Mouse (Mus musculus): Measurements from ENCODE around the gene Gm31371. TPM values are rescaled to one million over a fixed set of nuclear protein-coding genes. Genes with fewer than 3 reads are reported as not detected.
"Not testable (repeated sequence)": the region's sequence is repeated elsewhere in the genome, so short reads cannot be mapped to it uniquely, and the experiment has no call there.

The Gm31371 gene
- polyA plus RNA-seq (2014; fragmentation: Nextera tagmentation; extraction: Ambion mirVana) = not detected in 2 replicates

DNA sequence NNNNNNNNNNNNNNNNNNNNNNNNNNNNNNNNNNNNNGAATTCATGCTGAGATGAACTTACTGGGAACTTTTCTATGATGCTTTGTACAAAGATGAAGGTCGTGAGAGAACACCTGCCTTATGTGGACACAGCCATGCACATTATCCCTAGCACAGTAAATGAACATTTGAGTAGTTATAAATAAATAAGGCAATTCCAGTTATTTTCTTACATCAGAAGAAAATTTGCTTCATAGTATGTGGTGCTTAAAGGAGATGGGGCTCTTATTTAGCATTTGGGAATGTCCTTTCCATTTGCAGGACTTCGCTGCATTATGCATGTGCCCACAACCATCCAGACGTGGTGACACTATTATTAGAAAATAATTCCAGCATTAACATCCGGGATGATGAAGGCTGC is at the start of gene Gm31371:
Gene Gm31371 (plus strand): TSS at position 301 of the 400 bp plus-strand sequence.
- H3K9me3 ChIP-seq (ENCODE audit: control insufficient read depth, low read length); H3K36me3 ChIP-seq (ENCODE audit: control insufficient read depth, insufficient read depth, low read length); H3K27me3 ChIP-seq (ENCODE audit: control insufficient read depth, insufficient read depth, low read length); H3K4me1 ChIP-seq (replicated peaks; ENCODE audit: control insufficient read depth, insufficient read depth, low read length); H3K9ac ChIP-seq (ENCODE audit: low read depth, low read length); H3K4me2 ChIP-seq (replicated peaks; ENCODE audit: low read depth, low read length); H3K4me3 ChIP-seq (ENCODE audit: low read depth, low read length); DNase-seq (ENCODE audit: low spot score); ATAC-seq (ENCODE audit: low FRiP score); H3K27ac ChIP-seq (ENCODE audit: low read depth, low read length): not testable (repeated sequence)
- 77% methylated on average over 2 of the region's 4 CpGs for WGBS

DNA sequence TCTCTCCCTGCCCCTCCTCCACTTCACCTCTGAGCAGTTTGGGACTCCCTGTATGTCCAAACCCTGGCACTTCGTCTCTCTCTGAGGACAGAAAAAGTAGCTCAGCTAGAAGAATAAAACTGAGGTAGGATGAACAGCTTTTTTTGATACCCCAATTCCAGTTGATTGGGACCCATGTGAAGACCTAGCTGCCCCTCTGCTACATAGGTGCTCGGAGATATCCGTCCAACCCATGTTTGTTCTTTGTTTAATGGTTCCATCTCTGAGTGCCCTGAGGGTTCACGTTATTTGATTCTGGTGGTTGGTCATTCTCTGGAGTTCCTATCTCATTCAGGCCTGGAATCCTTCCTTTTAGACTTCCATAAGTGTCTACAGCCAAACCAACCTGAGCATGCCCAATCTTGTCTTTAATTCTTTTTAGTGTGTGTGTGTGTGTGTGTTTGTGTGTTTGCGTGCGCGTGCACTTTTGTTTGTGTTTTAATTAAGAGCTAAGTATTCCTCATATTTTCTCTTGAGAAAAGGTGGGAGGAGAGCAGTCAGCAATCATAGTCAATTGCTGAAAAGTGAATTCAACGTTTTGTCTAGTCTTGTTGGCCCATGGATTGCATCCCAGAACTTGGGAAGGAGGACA is 3.3 kb downstream of the Gm31371 start:
- not testable (repeated sequence) for ATAC-seq (ENCODE audit: low FRiP score); H3K27me3 ChIP-seq (ENCODE audit: control insufficient read depth, insufficient read depth, low read length); H3K9me3 ChIP-seq (ENCODE audit: control insufficient read depth, low read length); H3K36me3 ChIP-seq (ENCODE audit: control insufficient read depth, insufficient read depth, low read length); DNase-seq (ENCODE audit: low spot score); H3K4me2 ChIP-seq (replicated peaks; ENCODE audit: low read depth, low read length); H3K27ac ChIP-seq (ENCODE audit: low read depth, low read length); H3K4me3 ChIP-seq (ENCODE audit: low read depth, low read length); H3K9ac ChIP-seq (ENCODE audit: low read depth, low read length); H3K4me1 ChIP-seq (replicated peaks; ENCODE audit: control insufficient read depth, insufficient read depth, low read length)
- WGBS = 92% methylated on average over 7 of the region's 8 CpGs

DNA sequence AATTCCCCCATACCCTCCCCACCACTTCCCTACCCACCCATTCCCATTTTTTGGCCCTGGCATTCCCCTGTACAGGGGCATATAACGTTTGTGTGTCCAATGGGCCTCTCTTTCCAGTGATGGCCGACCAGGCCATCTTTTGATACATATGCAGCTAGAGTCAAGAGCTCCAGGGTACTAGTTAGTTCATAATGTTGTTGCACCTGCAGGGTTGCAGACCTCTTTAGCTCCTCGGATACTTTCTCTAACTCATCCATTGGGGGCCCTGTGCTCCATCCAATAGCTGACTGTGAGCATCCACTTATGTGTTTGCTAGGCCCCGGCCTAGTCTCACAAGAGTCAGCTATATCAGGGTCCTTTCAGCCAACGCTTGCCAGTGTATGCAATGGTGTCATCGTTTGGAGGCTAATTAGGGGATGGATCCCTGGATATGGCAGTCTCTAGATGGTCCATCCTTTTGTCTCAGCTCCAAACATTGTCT is 5.7 kb downstream of the Gm31371 start:
- 79% methylated on average over 4 of the region's 6 CpGs for WGBS
- H3K4me2 ChIP-seq (replicated peaks; ENCODE audit: low read depth, low read length); H3K9me3 ChIP-seq (ENCODE audit: control insufficient read depth, low read length); H3K4me3 ChIP-seq (ENCODE audit: low read depth, low read length); H3K36me3 ChIP-seq (ENCODE audit: control insufficient read depth, insufficient read depth, low read length); H3K9ac ChIP-seq (ENCODE audit: low read depth, low read length); H3K27ac ChIP-seq (ENCODE audit: low read depth, low read length); DNase-seq (ENCODE audit: low spot score); ATAC-seq (ENCODE audit: low FRiP score); H3K4me1 ChIP-seq (replicated peaks; ENCODE audit: control insufficient read depth, insufficient read depth, low read length); H3K27me3 ChIP-seq (ENCODE audit: control insufficient read depth, insufficient read depth, low read length): not testable (repeated sequence)

GRCm38 (mm10) chr8:19919086-19919485 is 15.9 kb downstream of the Gm31371 start:
- H3K36me3 ChIP-seq (ENCODE audit: control insufficient read depth, insufficient read depth, low read length); H3K27me3 ChIP-seq (ENCODE audit: control insufficient read depth, insufficient read depth, low read length); H3K4me1 ChIP-seq (replicated peaks; ENCODE audit: control insufficient read depth, insufficient read depth, low read length); H3K4me3 ChIP-seq (ENCODE audit: low read depth, low read length); H3K9ac ChIP-seq (ENCODE audit: low read depth, low read length); H3K9me3 ChIP-seq (ENCODE audit: control insufficient read depth, low read length); ATAC-seq (ENCODE audit: low FRiP score); H3K27ac ChIP-seq (ENCODE audit: low read depth, low read length); H3K4me2 ChIP-seq (replicated peaks; ENCODE audit: low read depth, low read length); DNase-seq (ENCODE audit: low spot score): not testable (repeated sequence)
- WGBS = 81% methylated on average over 2 of the region's 3 CpGs

DNA sequence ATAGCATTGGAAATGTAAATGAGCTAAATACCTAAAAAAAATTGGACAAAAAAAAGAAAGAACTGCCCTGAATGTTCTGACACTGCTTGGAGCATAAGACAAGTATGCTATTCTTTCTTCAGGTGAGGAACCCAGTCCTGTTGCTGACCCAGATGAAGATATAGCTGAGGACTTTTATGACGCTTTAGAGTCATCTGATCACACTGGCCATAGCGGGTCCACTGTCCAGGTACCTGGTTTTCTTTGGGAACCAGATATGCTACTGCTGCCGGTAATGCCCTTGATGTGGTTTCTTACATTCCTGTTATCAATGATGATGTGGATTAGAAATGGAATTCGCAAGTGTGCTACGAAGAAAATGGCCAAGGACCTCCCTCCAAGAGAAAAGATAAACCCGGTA is 31.1 kb downstream of the Gm31371 start:
- H3K27me3 ChIP-seq (ENCODE audit: control insufficient read depth, insufficient read depth, low read length); H3K36me3 ChIP-seq (ENCODE audit: control insufficient read depth, insufficient read depth, low read length); H3K4me2 ChIP-seq (replicated peaks; ENCODE audit: low read depth, low read length); DNase-seq (ENCODE audit: low spot score); H3K9me3 ChIP-seq (ENCODE audit: control insufficient read depth, low read length); H3K27ac ChIP-seq (ENCODE audit: low read depth, low read length); ATAC-seq (ENCODE audit: low FRiP score); H3K4me1 ChIP-seq (replicated peaks; ENCODE audit: control insufficient read depth, insufficient read depth, low read length); H3K4me3 ChIP-seq (ENCODE audit: low read depth, low read length); H3K9ac ChIP-seq (ENCODE audit: low read depth, low read length): not testable (repeated sequence)
- WGBS = no CpG with 5 or more reads among the region's 6 CpGs

GRCm38 (mm10) chr8:19935541-19936030 is 32.4 kb downstream of the Gm31371 start:
- not testable (repeated sequence) for ATAC-seq (ENCODE audit: low FRiP score); H3K9ac ChIP-seq (ENCODE audit: low read depth, low read length); H3K4me1 ChIP-seq (replicated peaks; ENCODE audit: control insufficient read depth, insufficient read depth, low read length); H3K9me3 ChIP-seq (ENCODE audit: control insufficient read depth, low read length); DNase-seq (ENCODE audit: low spot score); H3K4me2 ChIP-seq (replicated peaks; ENCODE audit: low read depth, low read length); H3K36me3 ChIP-seq (ENCODE audit: control insufficient read depth, insufficient read depth, low read length); H3K27ac ChIP-seq (ENCODE audit: low read depth, low read length); H3K27me3 ChIP-seq (ENCODE audit: control insufficient read depth, insufficient read depth, low read length); H3K4me3 ChIP-seq (ENCODE audit: low read depth, low read length)
- 77% methylated on average over 1 of the region's 2 CpGs for WGBS

- H3K4me3 ChIP-seq (ENCODE audit: low read depth, low read length) = no peak overlapping the region
- H3K4me1 ChIP-seq (replicated peaks; ENCODE audit: control insufficient read depth, insufficient read depth, low read length) = no peaks in the 10 kb centered on the region
- no peaks in the 10 kb centered on the region for H3K36me3 ChIP-seq (ENCODE audit: control insufficient read depth, insufficient read depth, low read length)
- H3K4me2 ChIP-seq (replicated peaks; ENCODE audit: low read depth, low read length) = no peak overlapping the region
- no peak overlapping the region for H3K27ac ChIP-seq (ENCODE audit: low read depth, low read length)
- no peaks in the 10 kb centered on the region for H3K27me3 ChIP-seq (ENCODE audit: control insufficient read depth, insufficient read depth, low read length)
- ATAC-seq (ENCODE audit: low FRiP score) (no peak), DNase-seq (ENCODE audit: low spot score) (no peak)
- no peaks in the 10 kb centered on the region for H3K9me3 ChIP-seq (ENCODE audit: control insufficient read depth, low read length)
- H3K9ac ChIP-seq (ENCODE audit: low read depth, low read length) = no peak overlapping the region
- WGBS = 70% methylated on average over 2 of the region's 2 CpGs
These were observed 57.7 kb downstream of the Gm31371 start for GRCm38 (mm10) chr8:19960935-19961334.

- not testable (repeated sequence) for H3K9me3 ChIP-seq (ENCODE audit: control insufficient read depth, low read length); H3K27ac ChIP-seq (ENCODE audit: low read depth, low read length); H3K4me3 ChIP-seq (ENCODE audit: low read depth, low read length); H3K9ac ChIP-seq (ENCODE audit: low read depth, low read length); H3K4me1 ChIP-seq (replicated peaks; ENCODE audit: control insufficient read depth, insufficient read depth, low read length); H3K4me2 ChIP-seq (replicated peaks; ENCODE audit: low read depth, low read length); DNase-seq (ENCODE audit: low spot score); H3K36me3 ChIP-seq (ENCODE audit: control insufficient read depth, insufficient read depth, low read length); ATAC-seq (ENCODE audit: low FRiP score); H3K27me3 ChIP-seq (ENCODE audit: control insufficient read depth, insufficient read depth, low read length)
- 73% methylated on average over 2 of the region's 2 CpGs for WGBS
These were observed 60.6 kb downstream of the Gm31371 start for GRCm38 (mm10) chr8:19963766-19964165.

DNA sequence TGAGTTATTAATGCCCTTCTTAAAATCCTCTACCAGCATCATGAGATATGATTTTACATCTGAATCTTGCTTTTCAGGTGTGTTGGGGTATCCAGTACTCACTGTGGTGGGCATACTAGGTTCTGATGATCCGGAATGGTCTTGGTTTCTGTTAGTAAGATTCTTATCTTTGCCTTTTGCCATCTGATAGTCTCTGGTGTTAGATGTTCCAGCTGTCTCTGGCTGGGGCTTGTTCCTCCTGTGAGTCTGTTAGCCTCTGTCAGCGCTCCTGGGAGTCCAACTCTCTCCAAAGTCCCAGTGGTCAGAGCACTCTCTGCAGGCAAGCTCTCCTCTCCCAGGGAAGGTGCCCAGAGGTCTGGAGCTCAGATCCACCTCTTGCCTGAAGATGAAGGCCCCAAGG is 65.0 kb downstream of the Gm31371 start:
- not testable (repeated sequence) for H3K36me3 ChIP-seq (ENCODE audit: control insufficient read depth, insufficient read depth, low read length); H3K9me3 ChIP-seq (ENCODE audit: control insufficient read depth, low read length); H3K4me2 ChIP-seq (replicated peaks; ENCODE audit: low read depth, low read length); H3K4me1 ChIP-seq (replicated peaks; ENCODE audit: control insufficient read depth, insufficient read depth, low read length); ATAC-seq (ENCODE audit: low FRiP score); H3K9ac ChIP-seq (ENCODE audit: low read depth, low read length); H3K27ac ChIP-seq (ENCODE audit: low read depth, low read length); H3K27me3 ChIP-seq (ENCODE audit: control insufficient read depth, insufficient read depth, low read length); DNase-seq (ENCODE audit: low spot score); H3K4me3 ChIP-seq (ENCODE audit: low read depth, low read length)
- 53% methylated on average over 2 of the region's 2 CpGs for WGBS
